Mouse (Mus musculus) adrenal gland, adult (tissue): Measurements from ENCODE around the gene Dohh.

Source experiments
- DNase-seq, 2 experiments: peaks; one replicate each; pipeline ENCODE4 v3.0.0; 2022 to 2023; ENCODE audit warnings: low spot score in 1 of 2; ENCODE audit not compliant: inconsistent age in 2 of 2

Gene Dohh

GRCm38 (mm10) chr10:81383802-81384604 lies at the start of gene Dohh, which contains the start of gene Gm48551:
Gene Dohh (plus strand): TSS chr10:81384428.
Gene Gm48551 (plus strand): TSS chr10:81384466.
- peak; percentile 98 to 100 for DNase-seq

GRCm38 (mm10) chr10:81335393-81336340 lies 48.6 kb upstream of the Dohh start:
- no peak for DNase-seq

- no peak for DNase-seq
Measured at GRCm38 (mm10) chr10:81336558-81336957, 47.7 kb upstream of the Dohh start.

- DNase-seq = no peak
Measured at GRCm38 (mm10) chr10:81340551-81341332, 43.5 kb upstream of the Dohh start.

- peak; percentile 77 to 92 for DNase-seq
Measured at GRCm38 (mm10) chr10:81341333-81341949, 42.8 kb upstream of the Dohh start.

- peak; percentile 58 to 78 for DNase-seq
Measured at GRCm38 (mm10) chr10:81342686-81343505, 41.3 kb upstream of the Dohh start, which contains the start of gene Gipc3. Gene Gipc3 (minus strand): TSS chr10:81343266.

GRCm38 (mm10) chr10:81344421-81345161 lies 39.6 kb upstream of the Dohh start:
- DNase-seq = peak in 1 of 2 experiments; percentile 84

GRCm38 (mm10) chr10:81345162-81345534 lies 39.1 kb upstream of the Dohh start:
- DNase-seq = no peak

- DNase-seq = peak; percentile 90 to 95
Measured at GRCm38 (mm10) chr10:81346453-81347067, 37.7 kb upstream of the Dohh start.

- peak; percentile 70 to 79 for DNase-seq
Measured at GRCm38 (mm10) chr10:81349146-81349545, 35.1 kb upstream of the Dohh start.

- no peak for DNase-seq
Measured at GRCm38 (mm10) chr10:81349961-81350350, 34.3 kb upstream of the Dohh start.

- peak; percentile 99 to 100 for DNase-seq
Measured at GRCm38 (mm10) chr10:81350351-81351063, 33.7 kb upstream of the Dohh start, which contains the start of gene Hmg20b. Gene Hmg20b (minus strand): TSS chr10:81350480.

- DNase-seq = no peak
Measured at GRCm38 (mm10) chr10:81351678-81352291, 32.4 kb upstream of the Dohh start.

- no peak for DNase-seq
Measured at GRCm38 (mm10) chr10:81354738-81355477, 29.3 kb upstream of the Dohh start.

- DNase-seq = no peak
Measured at GRCm38 (mm10) chr10:81355533-81355932, 28.7 kb upstream of the Dohh start.

- DNase-seq = no peak
Measured at GRCm38 (mm10) chr10:81356352-81356990, 27.8 kb upstream of the Dohh start.
